Mouse (Mus musculus) c-Kit-positive CD71-positive TER-119-negative erythroid progenitor cells, embryonic 14.5 days (primary cell): ENCODE results near the gene Rnf126.

Source experiments
- DNase-seq: peaks from one replicate; pipeline ENCODE4 v3.0.0-alpha.2; 2013; ENCODE audit warnings: low read depth

Gene Rnf126

GRCm38 (mm10) chr10:79766508-79767325 lies at the start of gene Rnf126:
Rnf126 (minus strand) TSS chr10:79766952.
- DNase-seq = peak; percentile 99

- no peak for DNase-seq
Observed at GRCm38 (mm10) chr10:79815671-79816494, 49.1 kb upstream of the Rnf126 start.

- DNase-seq = no peak
Observed at GRCm38 (mm10) chr10:79814271-79814842, 47.6 kb upstream of the Rnf126 start.

GRCm38 (mm10) chr10:79811736-79812637 lies 45.2 kb upstream of the Rnf126 start:
- DNase-seq = peak; percentile 62

GRCm38 (mm10) chr10:79808728-79809127 lies 42.0 kb upstream of the Rnf126 start:
- DNase-seq = no peak

GRCm38 (mm10) chr10:79807826-79808225 lies 41.1 kb upstream of the Rnf126 start:
- no peak for DNase-seq

GRCm38 (mm10) chr10:79806972-79807371 lies 40.2 kb upstream of the Rnf126 start:
- no peak for DNase-seq

GRCm38 (mm10) chr10:79806331-79806730 lies 39.6 kb upstream of the Rnf126 start:
- DNase-seq = no peak

GRCm38 (mm10) chr10:79805636-79806035 lies 38.9 kb upstream of the Rnf126 start:
- no peak for DNase-seq

- DNase-seq = no peak
Observed at GRCm38 (mm10) chr10:79803716-79804323, 37.1 kb upstream of the Rnf126 start.

GRCm38 (mm10) chr10:79802331-79802971 lies 35.7 kb upstream of the Rnf126 start:
- no peak for DNase-seq

GRCm38 (mm10) chr10:79801837-79802236 lies 35.1 kb upstream of the Rnf126 start:
- no peak for DNase-seq

GRCm38 (mm10) chr10:79800508-79800907 lies 33.8 kb upstream of the Rnf126 start:
- no peak for DNase-seq

GRCm38 (mm10) chr10:79798289-79798928 lies 31.7 kb upstream of the Rnf126 start:
- DNase-seq = no peak

GRCm38 (mm10) chr10:79797326-79797725 lies 30.6 kb upstream of the Rnf126 start:
- DNase-seq = no peak

GRCm38 (mm10) chr10:79795905-79796304 lies 29.2 kb upstream of the Rnf126 start:
- DNase-seq = no peak

- DNase-seq = no peak
Observed at GRCm38 (mm10) chr10:79794491-79794931, 27.8 kb upstream of the Rnf126 start.

GRCm38 (mm10) chr10:79793738-79794490 lies 27.2 kb upstream of the Rnf126 start:
- no peak for DNase-seq

GRCm38 (mm10) chr10:79793051-79793737 lies 26.4 kb upstream of the Rnf126 start, which contains the start of gene Palm:
Palm (plus strand) TSS chr10:79793572.
- peak; percentile 44 for DNase-seq
